Mouse (Mus musculus) liver, embryonic 14.5 days (tissue): ENCODE data around the gene Gimap7. TPM values are rescaled to one million over a fixed set of nuclear protein-coding genes. Genes with fewer than 3 reads are reported as not detected.

ENCODE experiments used
- ATAC-seq: fragments of 200-750 bp; cut with Nextera tagmentation; 2 replicates; pipeline ENCODE4 v1.8.0; 2017; ENCODE audit warnings: moderate number of reproducible peaks, mild to moderate bottlenecking, moderate library complexity; ENCODE audit not compliant: insufficient read depth
- DNase-seq, 3 experiments: peaks; one replicate each; pipeline ENCODE4 v3.0.0-alpha.2; 2012 to 2013; ENCODE audit warnings: low read depth in 3 of 3, low spot score in 3 of 3
- H3K27ac ChIP-seq: fragments of 300-500 bp; sonication (generic); 2 replicates; pipeline ENCODE4 v1.5.1; 2014; ENCODE audit warnings: moderate library complexity, mild to moderate bottlenecking, control low read depth, inconsistent platforms
- H3K27me3 ChIP-seq: fragments of 300-500 bp; sonication (generic); 2 replicates; pipeline ENCODE4 v1.6.1; 2014; ENCODE audit warnings: mild to moderate bottlenecking, low read length, moderate library complexity; ENCODE audit not compliant: control insufficient read depth, insufficient read depth
- H3K36me3 ChIP-seq: fragments of 300-500 bp; sonication (generic); replicated peaks from 2 replicates; pipeline ENCODE4 v1.6.1; 2014; ENCODE audit warnings: low read depth; ENCODE audit not compliant: control insufficient read depth, insufficient read depth
- H3K4me1 ChIP-seq, 2 experiments: fragments of 200-500 bp in 1 of 2; fragments of 300-500 bp in 1 of 2; sonication (generic) in 1 of 2; replicated peaks; 2 replicates each; pipeline ENCODE4 v1.6.1; 2012 to 2014; ENCODE audit warnings: antibody characterized with exemption in 1 of 2, inconsistent platforms in 1 of 2, low read length in 1 of 2; ENCODE audit not compliant: control insufficient read depth in 2 of 2, insufficient read depth in 2 of 2
- H3K4me2 ChIP-seq: fragments of 300-500 bp; sonication (generic); 2 replicates; pipeline ENCODE4 v1.6.1; 2014; ENCODE audit warnings: low read depth, mild to moderate bottlenecking, control low read depth, moderate library complexity
- H3K4me3 ChIP-seq, 2 experiments: fragments of 200-500 bp in 1 of 2; fragments of 300-500 bp in 1 of 2; sonication (generic) in 1 of 2; 2 replicates each; pipeline ENCODE4 v1.5.1; 2012 to 2014; ENCODE audit warnings: low read depth in 2 of 2, low read length in 2 of 2, mild to moderate bottlenecking in 2 of 2, control low read depth in 1 of 2, inconsistent platforms in 1 of 2, moderate library complexity in 1 of 2; ENCODE audit not compliant: insufficient read depth in 1 of 2
- H3K9ac ChIP-seq: fragments of 300-500 bp; sonication (generic); replicated peaks from 2 replicates; pipeline ENCODE4 v1.6.1; 2014; ENCODE audit warnings: mild to moderate bottlenecking, control low read depth, moderate library complexity
- H3K9me3 ChIP-seq: fragments of 300-500 bp; sonication (generic); 2 replicates; pipeline ENCODE4 v1.6.1; 2016; ENCODE audit warnings: low read length, mixed read lengths; ENCODE audit not compliant: control insufficient read depth
- CTCF ChIP-seq: IDR thresholded peaks from 2 replicates; pipeline ENCODE4 v1.5.1; 2016; ENCODE audit warnings: antibody characterized with exemption, low read depth, control low read depth
- EP300 ChIP-seq: IDR thresholded peaks from 2 replicates; pipeline ENCODE4 v1.6.1; 2016; ENCODE audit warnings: antibody characterized with exemption, low read depth
- WGBS: fragments of 180-500 bp; shearing (Covaris S2); extraction: QIAGEN DNeasy Blood & Tissue Kit; methylation state at CpG from one replicate; pipeline ENCODE4 v1.1.7; 2014; ENCODE audit not compliant: insufficient replicate concordance; 5-methylcytosine and 5-hydroxymethylcytosine counted together
- polyA plus RNA-seq, 2 experiments: library from polyadenylated mRNA; depleted of rRNA in 1 of 2; stranded (reverse) in 1 of 2; unstranded in 1 of 2; fragments of >200 nt; fragmentation: Nextera tagmentation in 1 of 2; extraction: Ambion mirVana in 1 of 2; gene quantifications; 2 replicates each; pipeline versions ENCODE4 v1.2.1 to v1.2.3; 2012 to 2014

Gimap7 gene
- polyA plus RNA-seq, 2 experiments: 0.06 to 0.10 TPM

DNA sequence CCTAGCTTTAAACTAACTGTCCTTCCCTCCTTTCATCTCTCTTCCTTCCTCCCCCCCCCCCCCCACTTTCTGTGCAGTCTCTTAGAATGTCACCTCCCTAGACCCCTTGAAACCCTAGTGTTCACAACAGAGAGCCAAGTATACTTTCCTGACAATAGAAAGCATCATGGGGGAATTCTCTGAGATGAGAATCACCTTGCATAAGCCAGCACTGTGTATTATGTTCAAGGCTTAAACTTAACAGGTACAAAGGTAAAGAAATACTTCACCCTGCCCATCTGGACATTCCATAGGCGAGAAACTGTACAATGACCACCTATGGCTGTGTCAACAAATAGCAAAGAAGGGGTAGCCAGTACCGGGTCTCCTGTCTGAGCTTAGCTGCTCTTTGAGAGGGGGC lies 27.1 kb downstream of the Gimap7 start:
- ATAC-seq (no peak), DNase-seq (no peak)
- WGBS: 19% methylated on average over 2 of the region's 2 CpGs
- H3K27me3 ChIP-seq: no peaks in the 10 kb centered on the region
- peaks cover 0 to 19% of the 10 kb centered on the region in 2 experiments; a peak in 2 of 4 replicates for H3K4me1 ChIP-seq
- H3K27ac ChIP-seq: no peak overlapping the region
- no peak overlapping the region for H3K4me3 ChIP-seq
- no peaks in the 10 kb centered on the region for H3K36me3 ChIP-seq
- no peak overlapping the region for H3K9ac ChIP-seq
- no peaks in the 10 kb centered on the region for H3K9me3 ChIP-seq
- no peak overlapping the region for H3K4me2 ChIP-seq
- no peak for TF ChIP-seq CTCF
- no peak for TF ChIP-seq EP300

DNA sequence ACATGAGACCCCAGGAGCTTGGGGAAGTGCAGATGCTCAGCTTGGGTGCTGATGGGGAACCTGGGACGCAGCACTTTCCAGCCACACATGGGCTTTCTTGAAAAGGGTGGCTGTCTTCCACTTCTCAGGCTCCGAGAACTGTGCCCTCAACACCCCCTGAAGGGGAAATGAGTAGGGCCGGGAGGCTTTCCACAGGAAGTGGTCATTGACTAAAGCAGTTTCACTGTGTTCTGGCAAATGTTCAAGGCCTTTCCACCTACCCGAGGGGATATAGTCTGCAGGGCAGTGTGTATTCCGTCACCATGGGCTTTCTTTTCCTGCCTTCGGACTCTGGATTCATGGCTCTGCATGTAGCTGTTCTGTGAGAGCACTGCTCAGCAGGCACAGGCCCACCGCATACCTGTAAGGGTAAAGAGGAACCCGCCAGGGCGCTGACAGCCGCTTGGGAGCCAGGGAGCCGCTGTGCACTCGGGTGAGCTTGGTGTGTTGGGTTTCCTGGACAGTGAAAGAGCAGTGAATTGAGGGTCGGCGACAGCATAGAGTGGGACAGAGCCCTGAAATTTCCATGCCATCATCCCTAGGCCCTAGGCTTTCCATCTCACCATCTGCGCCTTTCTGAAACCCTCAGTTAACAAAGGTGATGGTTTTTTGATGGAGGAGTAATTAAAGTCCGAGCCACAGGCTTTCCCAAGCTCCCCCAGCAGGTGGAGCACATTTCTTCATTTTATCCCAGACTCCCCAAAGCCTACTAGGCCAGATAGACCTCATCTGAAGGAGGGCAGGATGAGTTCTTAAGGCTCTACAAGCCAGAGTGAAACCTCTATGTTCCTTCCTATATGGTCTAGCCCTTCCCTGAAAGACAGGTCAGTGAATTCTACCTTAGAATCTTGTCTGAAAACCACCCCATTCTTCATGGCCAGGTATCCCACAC lies 27.8 kb downstream of the Gimap7 start, which contains the start of gene Gimap5:
Gimap5 (plus strand) TSS at position 239 of the 931 bp plus-strand sequence.
- Histone ChIP-seq H3K27ac (no peak within 1 kb of the TSS), H3K4me1 (peaks cover 0 to 15% of the 10 kb centered on the region in 2 experiments; a peak in 2 of 4 replicates), H3K9me3 (no peaks in the 10 kb centered on the region), H3K4me2 (peak within 1 kb of the TSS; percentile 34; the same call in 1 of the 2 replicates), H3K36me3 (no peaks in the 10 kb centered on the region), H3K9ac (no peak within 1 kb of the TSS; the same call in 1 of the 2 replicates), H3K27me3 (no peaks in the 10 kb centered on the region), H3K4me3 (no peak within 1 kb of the TSS; a peak in 1 of 4 replicates)
- no peak for ATAC-seq
- WGBS: 10% methylated on average over 16 of the region's 16 CpGs
- DNase-seq: no peak
- TF ChIP-seq EP300 (no peak), CTCF (peak; percentile 44)

DNA sequence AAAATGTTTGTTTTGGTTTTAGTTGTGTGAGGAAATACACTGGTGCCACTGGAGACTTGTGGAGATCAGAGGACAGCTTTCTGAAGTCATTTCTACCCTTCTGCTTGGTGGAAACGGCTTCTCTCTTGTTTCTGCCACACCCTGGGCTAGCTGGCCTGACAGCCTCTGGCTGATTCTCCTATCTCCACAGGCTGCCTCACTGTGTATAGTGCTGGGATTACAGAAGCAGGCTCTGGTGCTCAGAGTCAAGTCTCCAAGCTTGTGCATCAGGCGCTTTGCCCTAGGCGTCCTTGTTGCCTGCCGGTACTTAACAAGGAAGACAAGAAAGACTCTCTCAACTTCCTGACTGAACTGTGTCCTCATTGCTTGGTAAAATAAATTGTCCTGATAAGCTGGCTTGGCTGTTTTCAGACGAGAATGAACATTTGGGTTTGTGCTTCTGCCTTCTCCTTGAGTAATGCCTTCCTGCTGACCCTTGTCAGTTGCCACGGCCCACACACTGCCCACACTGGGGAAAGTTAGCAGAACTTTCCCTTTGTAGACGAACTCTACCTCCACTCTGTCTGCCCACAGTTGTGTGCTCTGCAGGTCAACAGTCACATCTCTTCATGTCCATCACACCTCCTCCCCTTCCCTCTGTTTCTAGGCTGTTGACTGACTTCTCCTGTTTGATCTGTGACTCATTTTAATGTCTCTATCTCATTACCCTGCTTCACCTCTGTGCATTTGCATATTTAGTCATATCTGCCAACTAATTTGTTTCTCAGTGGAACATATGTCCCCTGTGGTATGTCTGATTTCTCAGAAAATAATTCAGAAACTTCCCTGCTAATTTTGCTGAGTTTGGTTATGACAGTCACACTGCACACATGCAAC lies 28.9 kb downstream of the Gimap7 start:
- H3K4me2 ChIP-seq: 0 out of 2 replicates have a peak overlapping the region, but pooled peaks have one; percentile 13
- H3K27me3 ChIP-seq: no peaks in the 10 kb centered on the region
- ATAC-seq: no peak
- no peak overlapping the region for H3K27ac ChIP-seq
- no peaks in the 10 kb centered on the region for H3K36me3 ChIP-seq
- H3K4me1 ChIP-seq: peaks cover 0 to 12% of the 10 kb centered on the region in 2 experiments; a peak in 2 of 4 replicates
- TF ChIP-seq EP300 (no peak), CTCF (no peak)
- H3K9ac ChIP-seq: no peak overlapping the region
- H3K4me3 ChIP-seq: no peak overlapping the region
- no peak for DNase-seq
- 26% methylated on average over 7 of the region's 7 CpGs for WGBS
- H3K9me3 ChIP-seq: no peaks in the 10 kb centered on the region

DNA sequence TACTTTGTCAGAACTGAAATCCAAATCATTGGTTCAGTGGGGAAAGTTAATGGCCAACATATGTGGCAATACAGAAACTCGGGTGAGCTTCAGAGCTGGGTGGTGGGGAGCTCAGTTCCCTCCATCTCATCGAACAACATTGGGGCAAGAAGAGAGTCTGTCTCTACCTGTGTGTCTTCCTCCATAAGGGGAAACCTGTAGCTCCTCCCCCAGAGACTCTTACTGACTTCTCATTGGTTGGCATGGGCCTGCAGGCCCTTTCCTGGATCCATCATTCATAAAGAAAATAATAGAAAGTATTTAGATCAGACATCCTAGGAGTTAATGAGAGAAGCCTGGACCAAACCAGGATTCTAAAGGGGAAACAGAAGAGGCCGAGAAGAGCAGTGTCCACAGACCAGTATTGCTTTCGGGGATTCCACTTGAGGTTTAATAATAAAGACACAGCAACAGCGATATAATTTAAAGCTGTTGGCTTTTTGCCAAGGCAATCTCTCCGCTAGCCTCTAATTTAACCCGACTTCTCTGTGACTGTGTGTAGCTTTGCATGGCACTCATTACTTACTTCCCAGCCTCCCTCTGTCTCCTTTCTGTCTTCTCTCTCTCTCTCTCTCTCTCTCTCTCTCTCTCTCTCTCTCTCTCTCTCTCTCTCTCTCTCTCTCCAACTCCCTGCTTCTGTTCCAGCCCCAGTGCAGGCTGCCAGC lies 45.3 kb downstream of the Gimap7 start:
- Histone ChIP-seq H3K4me3 (no peak overlapping the region), H3K27me3 (no peaks in the 10 kb centered on the region), H3K4me1 (peaks cover 0 to 5% of the 10 kb centered on the region in 2 experiments; a peak in 1 of 4 replicates), H3K27ac (no peak overlapping the region), H3K9me3 (no peaks in the 10 kb centered on the region), H3K4me2 (no peak overlapping the region), H3K36me3 (no peaks in the 10 kb centered on the region), H3K9ac (no peak overlapping the region)
- WGBS: 62% methylated on average over 7 of the region's 7 CpGs
- no peak for DNase-seq
- ATAC-seq: no peak
- TF ChIP-seq CTCF (no peak), EP300 (no peak)
